Mouse (Mus musculus): ENCODE measurements around the gene Mrps5.

DNA sequence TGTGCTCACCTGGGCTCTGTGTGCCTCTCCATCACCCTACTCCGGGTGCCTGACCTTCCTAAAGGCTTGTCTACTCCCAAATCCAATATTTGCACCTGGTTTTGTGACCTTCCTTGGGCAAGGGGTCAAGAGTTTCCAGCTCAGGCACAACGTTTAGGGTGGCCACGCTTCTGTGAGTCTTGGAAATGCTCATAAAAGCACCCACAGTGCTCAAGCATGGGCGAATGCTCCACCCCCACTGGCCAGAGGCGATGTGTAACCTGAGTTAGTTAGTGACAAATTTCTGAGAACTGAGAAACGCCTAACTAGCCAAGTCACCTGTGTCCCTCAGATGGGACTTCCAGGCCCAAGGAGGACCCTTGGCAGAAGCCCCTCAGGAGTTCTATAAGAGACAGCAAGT lies 48.6 kb downstream of the Mrps5 start:
- TF ChIP-seq GATA1 (IDR thresholded peaks at IDR 0.05; ENCODE audit: borderline replicate concordance, low read length), result no peak
- no peak for TF ChIP-seq FLI1 (IDR thresholded peaks at IDR 0.05; ENCODE audit: low read length)

All from megakaryocyte, embryonic 14.5 days (primary cell).